Mouse (Mus musculus) embryonic fibroblast, embryonic 13.5 days (primary cell): ENCODE data around the gene Srsf4. TPM values are rescaled to one million over a fixed set of nuclear protein-coding genes. Genes with fewer than 3 reads are reported as not detected.
A peak's percentile ranks its signal among the peaks of the same experiment; 100 is the strongest.

ENCODE experiments used
- H3K27ac ChIP-seq: 2 replicates; pipeline ENCODE4 v1.5.1; 2012; ENCODE audit warnings: low read length, control low read depth, inconsistent platforms; ENCODE audit not compliant: insufficient read depth
- H3K4me1 ChIP-seq: 2 replicates; pipeline ENCODE4 v1.6.1; 2011; ENCODE audit warnings: low read length; ENCODE audit not compliant: control insufficient read depth, insufficient read depth
- H3K4me3 ChIP-seq: 2 replicates; pipeline ENCODE4 v1.5.1; 2011; ENCODE audit warnings: mild to moderate bottlenecking, control low read depth, low read length; ENCODE audit not compliant: insufficient read depth
- CTCF ChIP-seq: IDR thresholded peaks from 2 replicates; pipeline ENCODE4 v1.5.1; 2011; ENCODE audit warnings: mild to moderate bottlenecking, control low read depth, low read length, moderate library complexity, borderline replicate concordance; ENCODE audit not compliant: insufficient read depth
- POLR2A ChIP-seq: IDR thresholded peaks from 2 replicates; pipeline ENCODE4 v1.6.1; 2011; ENCODE audit warnings: low read depth, mild to moderate bottlenecking, control low read depth, low read length, moderate library complexity
- polyA plus RNA-seq: library from polyadenylated mRNA; stranded (reverse); fragments of >200 nt; gene quantifications from 2 replicates; pipeline ENCODE4 v1.2.4, GENCODE M21; 2011; ENCODE audit warnings: low read depth; ENCODE audit not compliant: missing spikeins, insufficient read length

The Srsf4 gene
- polyA plus RNA-seq, 1 experiment = 40.6 TPM

GRCm38 (mm10) chr4:131920141-131920594 is 46.8 kb downstream of the Srsf4 start:
- no peak overlapping the region for H3K4me3 ChIP-seq
- peak overlapping the region; percentile 28 for H3K27ac ChIP-seq
- TF ChIP-seq POLR2A = peak; percentile 44
- no peak for TF ChIP-seq CTCF
- H3K4me1 ChIP-seq = peaks cover 4% of the 10 kb centered on the region

- Histone ChIP-seq H3K27ac (peak overlapping the region; percentile 62), H3K4me3 (peak overlapping the region; percentile 44), H3K4me1 (peaks cover 4% of the 10 kb centered on the region)
- TF ChIP-seq CTCF (no peak), POLR2A (peak; percentile 43)
Observed at GRCm38 (mm10) chr4:131920595-131921351, 47.4 kb downstream of the Srsf4 start.

DNA sequence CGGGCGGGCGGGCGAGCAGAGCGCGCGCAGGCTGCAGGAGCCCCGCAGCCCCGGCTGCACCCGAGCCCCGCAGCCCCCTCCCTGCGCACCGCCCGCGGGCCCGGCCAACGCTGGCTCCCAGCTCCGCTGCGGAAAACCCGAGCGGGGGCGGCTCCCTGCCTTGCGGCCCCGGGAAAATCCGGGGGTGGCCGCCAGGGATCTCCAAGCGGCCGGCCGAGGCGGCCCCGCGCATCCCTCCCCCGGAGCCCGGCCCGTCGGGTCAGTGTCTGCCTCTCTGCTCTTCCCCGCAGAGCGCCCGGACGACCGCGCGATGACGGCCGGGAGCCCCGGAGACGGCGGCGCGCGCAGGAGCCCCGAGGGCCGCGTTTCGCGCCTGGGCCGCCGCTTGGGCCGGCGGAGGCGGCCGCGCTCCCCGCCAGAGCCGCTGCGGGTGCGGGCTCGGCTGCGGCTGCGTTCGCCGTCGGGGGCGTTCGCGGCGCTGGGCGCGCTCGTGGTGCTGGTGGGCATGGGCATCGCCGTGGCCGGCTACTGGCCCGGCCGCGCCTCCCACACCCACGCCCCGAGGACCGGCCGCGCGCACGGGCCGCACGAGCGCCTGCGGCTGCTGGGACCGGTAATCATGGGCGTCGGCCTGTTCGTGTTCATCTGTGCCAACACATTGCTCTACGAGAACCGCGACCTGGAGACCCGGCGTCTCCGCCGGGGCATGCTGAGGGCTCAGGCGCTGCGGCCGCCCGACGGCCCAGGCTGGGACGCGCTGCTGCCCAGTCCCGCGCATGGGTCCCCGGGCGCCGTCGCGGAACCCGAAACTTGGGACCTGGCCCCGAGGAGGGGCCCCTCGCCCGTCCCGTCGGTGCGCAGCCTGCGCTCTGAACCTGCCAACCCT is 48.3 kb downstream of the Srsf4 start, which contains the start of gene Tmem200b:
Gene Tmem200b, plus strand, starts transcription at position 311 of the 886 bp plus-strand sequence.
- peak within 1 kb of the TSS; percentile 44 for H3K4me3 ChIP-seq
- TF ChIP-seq CTCF (no peak), POLR2A (no peak)
- H3K27ac ChIP-seq = peak within 1 kb of the TSS; percentile 62
- H3K4me1 ChIP-seq = peaks cover 4% of the 10 kb centered on the region

- Histone ChIP-seq H3K4me1 (peaks cover 4% of the 10 kb centered on the region), H3K4me3 (peak overlapping the region; percentile 31; the same call in 1 of the 2 replicates), H3K27ac (no peak overlapping the region)
- no peak for TF ChIP-seq POLR2A
- no peak for TF ChIP-seq CTCF
Observed at GRCm38 (mm10) chr4:131922404-131922803, 49.0 kb downstream of the Srsf4 start.

GRCm38 (mm10) chr4:131924096-131924810 is 50.8 kb downstream of the Srsf4 start:
- peaks cover 9% of the 10 kb centered on the region for H3K4me1 ChIP-seq
- H3K4me3 ChIP-seq = no peak overlapping the region
- TF ChIP-seq POLR2A (no peak), CTCF (no peak)
- H3K27ac ChIP-seq = no peak overlapping the region

DNA sequence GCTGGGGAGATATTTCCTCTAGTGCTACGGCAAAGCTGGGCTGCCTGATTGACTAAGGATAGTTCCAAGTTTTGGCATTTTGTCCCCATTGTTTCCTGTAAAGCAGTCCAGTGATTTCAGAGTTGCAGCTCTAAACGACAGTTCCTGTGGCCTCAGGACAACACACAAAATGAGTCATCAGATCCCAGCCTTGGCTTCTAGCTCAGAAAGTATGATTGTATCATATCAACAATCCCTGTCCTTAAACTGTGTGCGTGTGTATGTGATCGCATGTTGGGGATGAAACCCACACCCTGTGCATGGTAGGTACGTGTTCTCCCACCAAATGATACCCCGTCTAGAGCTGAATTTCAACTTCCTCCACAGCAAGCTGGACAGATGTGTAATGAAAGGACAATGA is 55.7 kb downstream of the Srsf4 start:
- H3K4me1 ChIP-seq = peaks cover 6% of the 10 kb centered on the region
- H3K4me3 ChIP-seq = no peak overlapping the region
- no peak overlapping the region for H3K27ac ChIP-seq
- TF ChIP-seq POLR2A = no peak
- no peak for TF ChIP-seq CTCF

- H3K27ac ChIP-seq = no peak overlapping the region
- H3K4me3 ChIP-seq = no peak overlapping the region
- H3K4me1 ChIP-seq = no peaks in the 10 kb centered on the region
- TF ChIP-seq POLR2A (no peak), CTCF (no peak)
Observed at GRCm38 (mm10) chr4:131939459-131939858, 66.0 kb downstream of the Srsf4 start.

DNA sequence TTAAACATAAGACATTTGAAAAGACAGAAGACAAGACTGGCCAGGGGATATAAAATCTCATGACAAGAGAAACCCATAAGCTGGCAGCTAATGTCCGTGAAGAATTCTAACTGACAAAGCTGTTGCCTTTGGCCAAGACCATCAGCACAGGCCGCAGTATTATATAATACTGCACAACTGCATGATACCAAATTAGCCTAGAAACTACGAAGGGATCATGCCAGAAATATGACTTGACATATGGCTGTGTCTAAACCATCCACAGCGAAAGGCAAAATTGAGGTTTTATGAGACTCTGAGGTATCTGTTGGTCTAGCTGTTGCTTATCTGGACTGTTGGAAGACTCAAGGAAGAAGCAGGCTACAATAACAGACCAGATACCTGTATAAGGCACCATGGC is 67.4 kb downstream of the Srsf4 start:
- Histone ChIP-seq H3K4me3 (no peak overlapping the region), H3K27ac (no peak overlapping the region), H3K4me1 (no peaks in the 10 kb centered on the region)
- TF ChIP-seq CTCF (no peak), POLR2A (no peak)

- H3K4me1 ChIP-seq = no peaks in the 10 kb centered on the region
- no peak overlapping the region for H3K27ac ChIP-seq
- H3K4me3 ChIP-seq = no peak overlapping the region
- no peak for TF ChIP-seq CTCF
- TF ChIP-seq POLR2A = no peak
Observed at GRCm38 (mm10) chr4:131947848-131948247, 74.4 kb downstream of the Srsf4 start.
